Mouse (Mus musculus): ENCODE results near the gene Creb5.

DNA sequence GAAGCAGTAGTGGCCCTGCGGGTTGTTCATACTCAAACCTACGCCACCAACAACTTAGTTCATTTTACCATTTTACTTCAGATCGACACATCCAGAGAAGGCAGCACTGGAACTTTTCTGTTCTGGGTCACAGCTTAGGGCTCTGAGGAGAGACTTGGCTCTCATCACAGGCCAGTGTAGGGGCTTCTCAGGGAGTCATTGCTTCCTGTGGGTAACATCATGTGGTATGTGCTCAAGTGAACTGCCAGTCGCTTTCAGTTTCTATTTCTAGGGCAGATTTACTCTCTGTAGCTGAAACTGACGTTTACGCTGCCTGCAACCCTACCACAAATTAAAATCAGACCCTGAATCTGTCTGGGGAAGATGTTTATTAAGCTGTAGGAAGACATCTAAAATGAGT is 302.7 kb downstream of the Creb5 start:
- no peak for TF ChIP-seq CTCF (IDR thresholded peaks at IDR 0.05; ENCODE audit: low read depth)
- TF ChIP-seq EP300 (IDR thresholded peaks at IDR 0.05; ENCODE audit: low read depth): no peak
